In the genomic region with DNA sequence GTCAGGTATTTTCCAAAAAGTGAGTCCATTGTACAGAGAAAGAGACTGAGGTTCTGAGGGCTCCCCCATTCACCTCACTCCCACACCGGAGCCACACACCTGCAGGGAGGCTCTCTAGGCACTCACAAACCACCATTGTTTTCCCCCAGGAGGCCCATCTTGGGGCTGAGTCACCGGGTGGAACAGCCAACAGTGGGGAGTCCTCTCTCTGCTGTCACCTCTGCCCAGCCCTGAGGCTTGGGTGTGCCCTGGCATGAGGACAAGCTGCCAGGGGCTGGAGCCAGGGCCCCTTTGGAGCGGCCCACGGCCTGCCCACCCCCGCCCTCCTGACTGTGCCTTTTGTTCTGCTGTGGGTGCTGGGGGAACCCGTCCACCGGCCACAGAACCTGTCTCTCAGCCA, we compare ENCODE assay signal across 8 mouse cellular contexts. TPM values are rescaled to one million over a fixed set of nuclear protein-coding genes. Genes with fewer than 3 reads are reported as not detected.
DNase-seq lines count a peak whose midpoint lies in the region; ATAC-seq lines count a peak whose summit lies in the region.

No protein-coding gene starts in this region.

- no peak overlapping the region for H3K4me3 ChIP-seq in heart, embryonic 10.5 days
- no peak overlapping the region for H3K4me3 ChIP-seq in intestine, embryonic 16.5 days (ENCODE audit: low read length)
- H3K4me3 ChIP-seq in stomach, embryonic 15.5 days (replicated peaks) = no peak overlapping the region

- peak overlapping the region; percentile 98 for H3K27ac ChIP-seq in heart, embryonic 10.5 days
- peak overlapping the region; percentile 72 for H3K27ac ChIP-seq in intestine, embryonic 16.5 days (ENCODE audit: low read length)
- H3K27ac ChIP-seq in stomach, embryonic 15.5 days = peak overlapping the region; percentile 93

- 47% methylated on average over 7 of the region's 7 CpGs for WGBS in heart, embryonic 10.5 days
- WGBS in intestine, embryonic 16.5 days = 27% methylated on average over 7 of the region's 7 CpGs
- WGBS in stomach, embryonic 15.5 days = 34% methylated on average over 7 of the region's 7 CpGs

- peaks cover 8% of the 10 kb centered on the region for H3K27me3 ChIP-seq in heart, embryonic 10.5 days (ENCODE audit: insufficient read depth, poor library complexity, severe bottlenecking)
- H3K27me3 ChIP-seq in intestine, embryonic 16.5 days (replicated peaks; ENCODE audit: control insufficient read depth, insufficient read depth, low read length) = no peaks in the 10 kb centered on the region
- no peaks in the 10 kb centered on the region for H3K27me3 ChIP-seq in stomach, embryonic 15.5 days (replicated peaks)

- H3K9me3 ChIP-seq in heart, embryonic 10.5 days = no peaks in the 10 kb centered on the region
- no peaks in the 10 kb centered on the region for H3K9me3 ChIP-seq in intestine, embryonic 16.5 days (ENCODE audit: control insufficient read depth, low read length)
- no peaks in the 10 kb centered on the region for H3K9me3 ChIP-seq in stomach, embryonic 15.5 days

- H3K9ac ChIP-seq in intestine, embryonic 16.5 days (ENCODE audit: low read depth, low read length) = peak overlapping the region; percentile 33; the same call in 1 of the 2 replicates
- no peak overlapping the region for H3K9ac ChIP-seq in stomach, embryonic 15.5 days

- H3K4me1 ChIP-seq in heart, embryonic 10.5 days = peaks cover 33% of the 10 kb centered on the region
- peaks cover 26% of the 10 kb centered on the region for H3K4me1 ChIP-seq in intestine, embryonic 16.5 days (ENCODE audit: control insufficient read depth, insufficient read depth, low read length)
- peaks cover 30% of the 10 kb centered on the region for H3K4me1 ChIP-seq in stomach, embryonic 15.5 days

- peak; percentile 47 for ATAC-seq in intestine, embryonic 16.5 days
- ATAC-seq in stomach, embryonic 15.5 days (ENCODE audit: insufficient read depth, low FRiP score, low read depth) = peak; percentile 34
- ATAC-seq in inflammation-experienced regulatory T-cells, adult 6 months = no peak

- peak overlapping the region; percentile 35; the same call in 1 of the 2 replicates for H3K4me2 ChIP-seq in intestine, embryonic 16.5 days (ENCODE audit: low read depth, low read length)
- H3K4me2 ChIP-seq in stomach, embryonic 15.5 days = peak overlapping the region; percentile 3

- intact Hi-C loops in heart, postnatal 36 days (cut with DNase I) = loop anchor here (10.0 kb wide), 1 partner anchor 269 kb away; a partner anchor contains a TSS
- intact Hi-C loops in left cerebral cortex, postnatal 4 days (cut with DNase I) = no loop called here

- no peak for DNase-seq in heart, embryonic 10.5 days (ENCODE audit: low spot score)
- DNase-seq in heart, postnatal 36 days = no peak
- DNase-seq in spleen, postnatal 4 days (ENCODE audit: low spot score in 2 of 2) = peak; percentile 70 to 77
- no peak for DNase-seq in spleen, adult 18-20 months
- no peak for DNase-seq in left cerebral cortex, postnatal 4 days

- peaks cover 5% of the 10 kb centered on the region; the same call in 1 of the 2 replicates for H3K36me3 ChIP-seq in heart, embryonic 10.5 days
- H3K36me3 ChIP-seq in intestine, embryonic 16.5 days (ENCODE audit: control insufficient read depth, insufficient read depth, low read length) = no peaks in the 10 kb centered on the region
- H3K36me3 ChIP-seq in stomach, embryonic 15.5 days = no peaks in the 10 kb centered on the region

RNA-seq across cellular contexts. Expression of a gene that starts 2.3 kb away (rescaled TPM):
- polyA plus RNA-seq in heart, embryonic 10.5 days (2016; fragmentation: Nextera tagmentation; extraction: Ambion mirVana) = 80.6 and 140 TPM in 2 replicates
- total RNA-seq in heart, postnatal 36 days (2021) = 10 to 100 TPM; 17.9 to 20.9 TPM
- 62.7 and 62.9 TPM in 2 replicates for polyA plus RNA-seq in intestine, embryonic 16.5 days (2015; fragmentation: Nextera tagmentation; extraction: Ambion mirVana)
- 88.9 and 100 TPM in 2 replicates for polyA plus RNA-seq in stomach, embryonic 15.5 days (2015; fragmentation: Nextera tagmentation; extraction: Ambion mirVana)
- 10 to 100 TPM; 51.9 to 53.7 TPM for total RNA-seq in left cerebral cortex, postnatal 4 days (2021)
- polyA plus RNA-seq in inflammation-experienced regulatory T-cells, adult 6 months (2017; shearing (Covaris generic)) = 1 to 10 TPM; 6.7 to 8.2 (median 7.9) TPM

RNA-seq across cellular contexts. Expression of a gene that starts 29.1 kb away (rescaled TPM):
- 973 and 1,195 TPM in 2 replicates for polyA plus RNA-seq in heart, embryonic 10.5 days (2016; fragmentation: Nextera tagmentation; extraction: Ambion mirVana)
- total RNA-seq in heart, postnatal 36 days (2021) = 1,000 to 10,000 TPM; 1,920 to 2,020 TPM
- polyA plus RNA-seq in intestine, embryonic 16.5 days (2015; fragmentation: Nextera tagmentation; extraction: Ambion mirVana) = 1,179 and 1,252 TPM in 2 replicates
- polyA plus RNA-seq in stomach, embryonic 15.5 days (2015; fragmentation: Nextera tagmentation; extraction: Ambion mirVana) = 724 and 753 TPM in 2 replicates
- 100 to 1,000 TPM; 282 to 286 TPM for total RNA-seq in left cerebral cortex, postnatal 4 days (2021)
- polyA plus RNA-seq in inflammation-experienced regulatory T-cells, adult 6 months (2017; shearing (Covaris generic)) = 100 to 1,000 TPM; 289 to 335 (median 330) TPM

RNA-seq across cellular contexts. Expression of a gene that starts 36.4 kb away (rescaled TPM):
- 237 and 315 TPM in 2 replicates for polyA plus RNA-seq in heart, embryonic 10.5 days (2016; fragmentation: Nextera tagmentation; extraction: Ambion mirVana)
- total RNA-seq in heart, postnatal 36 days (2021) = 10 to 100 TPM; 82.1 to 82.2 TPM
- 133 and 144 TPM in 2 replicates for polyA plus RNA-seq in intestine, embryonic 16.5 days (2015; fragmentation: Nextera tagmentation; extraction: Ambion mirVana)
- 204 and 216 TPM in 2 replicates for polyA plus RNA-seq in stomach, embryonic 15.5 days (2015; fragmentation: Nextera tagmentation; extraction: Ambion mirVana)
- 100 to 1,000 TPM; 138 to 147 TPM for total RNA-seq in left cerebral cortex, postnatal 4 days (2021)
- 10 to 100 TPM; 19.2 to 30.4 (median 25.9) TPM for polyA plus RNA-seq in inflammation-experienced regulatory T-cells, adult 6 months (2017; shearing (Covaris generic))

RNA-seq across cellular contexts. Expression of a gene that starts 48.3 kb away (rescaled TPM):
- 2.1 and 5.0 TPM in 2 replicates for polyA plus RNA-seq in heart, embryonic 10.5 days (2016; fragmentation: Nextera tagmentation; extraction: Ambion mirVana)
- 1 to 10 TPM; 8.1 to 8.6 TPM for total RNA-seq in heart, postnatal 36 days (2021)
- polyA plus RNA-seq in intestine, embryonic 16.5 days (2015; fragmentation: Nextera tagmentation; extraction: Ambion mirVana) = 1.9 and 2.7 TPM in 2 replicates
- polyA plus RNA-seq in stomach, embryonic 15.5 days (2015; fragmentation: Nextera tagmentation; extraction: Ambion mirVana) = 7.8 and 8.7 TPM in 2 replicates
- 10 to 100 TPM; 75.5 to 80.1 TPM for total RNA-seq in left cerebral cortex, postnatal 4 days (2021)
- polyA plus RNA-seq in inflammation-experienced regulatory T-cells, adult 6 months (2017; shearing (Covaris generic)) = 1 to 10 TPM in 1 of 3 experiments, under 1 TPM in 2; 0.79 to 1.3 (median 0.79) TPM

RNA-seq across cellular contexts. Expression of a gene that starts 58.9 kb away (rescaled TPM):
- 0.44 TPM in 1 of 2 replicates, not detected in the other for polyA plus RNA-seq in heart, embryonic 10.5 days (2016; fragmentation: Nextera tagmentation; extraction: Ambion mirVana)
- total RNA-seq in heart, postnatal 36 days (2021) = not detected
- 0.06 and 0.10 TPM in 2 replicates for polyA plus RNA-seq in intestine, embryonic 16.5 days (2015; fragmentation: Nextera tagmentation; extraction: Ambion mirVana)
- polyA plus RNA-seq in stomach, embryonic 15.5 days (2015; fragmentation: Nextera tagmentation; extraction: Ambion mirVana) = 0.18 and 0.21 TPM in 2 replicates
- total RNA-seq in left cerebral cortex, postnatal 4 days (2021) = under 1 TPM in 1 of 2 experiments, not detected in 1; 0.24 TPM
- not detected for polyA plus RNA-seq in inflammation-experienced regulatory T-cells, adult 6 months (2017; shearing (Covaris generic))

Comparison
In these comparisons a context has a peak if more than half of its experiments do, and no peak if none do; other contexts are left out.
1. DNase-seq: peak in spleen, postnatal 4 days (2 of 2); none in heart, embryonic 10.5 days (single experiment), heart, postnatal 36 days (0 of 2), spleen, adult 18-20 months (0 of 2) and left cerebral cortex, postnatal 4 days (single experiment).
2. Peak in every context shown above with its lines, with median percentiles within 50 percentile points of each other: H3K27ac ChIP-seq.